Mouse (Mus musculus): ENCODE results near the gene Crb2.

Gene Crb2

DNA sequence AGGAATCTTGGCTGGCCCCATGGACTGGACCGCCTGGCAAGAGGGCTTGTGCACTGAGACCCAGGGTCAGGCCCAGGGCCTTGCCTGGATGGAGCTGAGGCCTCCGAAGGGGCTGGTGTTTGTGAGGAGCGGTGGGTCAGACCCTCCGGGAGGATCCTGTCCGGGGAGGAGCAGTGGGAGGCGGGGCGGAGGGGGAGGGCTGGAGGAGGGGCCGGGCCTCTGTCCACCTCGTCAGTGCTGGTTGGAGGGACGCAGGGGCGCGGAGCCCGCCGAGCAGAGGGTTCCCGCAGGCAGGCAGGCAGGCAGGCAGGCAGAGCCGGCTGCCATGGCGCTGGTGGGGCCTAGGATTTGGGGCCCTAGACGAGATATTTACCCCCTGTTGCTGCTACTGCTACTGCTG, at the start of gene Crb2:
Gene Crb2 (plus strand): TSS at position 234 of the 400 bp plus-strand sequence.
- no peak for DNase-seq (ENCODE audit: extremely low read depth, insufficient read length, low spot score)

GRCm38 (mm10) chr2:37731241-37731801, 44.7 kb upstream of the Crb2 start:
- no peak for DNase-seq (ENCODE audit: extremely low read depth, insufficient read length, low spot score)

- DNase-seq (ENCODE audit: extremely low read depth, insufficient read length, low spot score), result no peak
Measured at GRCm38 (mm10) chr2:37734979-37735806, 40.9 kb upstream of the Crb2 start.

DNA sequence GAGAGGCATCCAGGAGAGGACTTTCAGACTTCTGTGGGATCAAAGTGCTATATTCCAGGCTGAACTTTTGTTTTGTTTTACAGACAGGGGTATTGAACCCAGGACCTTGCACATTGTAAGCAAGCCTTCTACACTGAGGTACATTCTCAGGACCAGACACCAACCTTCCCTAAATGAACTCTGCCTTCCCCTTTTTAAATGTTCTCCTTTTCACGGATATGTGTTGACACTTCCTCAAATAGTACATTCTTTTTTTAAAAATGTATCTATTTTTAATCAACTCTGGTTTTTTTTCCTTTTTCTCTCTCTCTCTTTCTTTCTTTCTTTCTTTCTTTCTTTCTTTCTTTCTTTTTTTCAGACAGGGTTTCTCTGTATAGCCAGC, 40.3 kb upstream of the Crb2 start:
- DNase-seq (ENCODE audit: extremely low read depth, insufficient read length, low spot score), result no peak

GRCm38 (mm10) chr2:37741806-37742554, 34.1 kb upstream of the Crb2 start:
- DNase-seq (ENCODE audit: extremely low read depth, insufficient read length, low spot score), result no peak

GRCm38 (mm10) chr2:37744773-37745395, 31.2 kb upstream of the Crb2 start:
- DNase-seq (ENCODE audit: extremely low read depth, insufficient read length, low spot score), result no peak

- DNase-seq (ENCODE audit: extremely low read depth, insufficient read length, low spot score), result no peak
Measured at GRCm38 (mm10) chr2:37746293-37747049, 29.6 kb upstream of the Crb2 start.

DNA sequence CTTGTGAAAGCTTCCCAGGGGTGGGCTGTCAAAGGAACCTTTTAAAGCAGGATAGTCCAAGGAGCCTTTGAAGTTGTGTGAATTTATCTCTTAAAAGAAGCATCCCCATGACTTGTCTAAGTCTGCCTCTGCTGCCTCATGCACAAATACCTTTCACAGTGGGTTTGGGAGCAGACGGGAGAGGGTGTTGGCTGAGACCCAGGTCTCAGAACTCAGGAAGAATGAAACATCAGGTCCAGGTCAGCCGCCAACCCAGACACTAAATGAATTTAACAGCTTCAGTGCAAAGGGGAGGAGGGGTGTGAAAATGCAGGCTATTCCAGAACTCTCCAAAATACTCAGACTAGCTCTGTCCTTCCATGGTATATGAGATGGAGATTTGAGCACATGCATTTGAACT, 28.1 kb upstream of the Crb2 start:
- no peak for DNase-seq (ENCODE audit: extremely low read depth, insufficient read length, low spot score)

GRCm38 (mm10) chr2:37748442-37749066, 27.5 kb upstream of the Crb2 start:
- DNase-seq (ENCODE audit: extremely low read depth, insufficient read length, low spot score), result peak; percentile 29

DNA sequence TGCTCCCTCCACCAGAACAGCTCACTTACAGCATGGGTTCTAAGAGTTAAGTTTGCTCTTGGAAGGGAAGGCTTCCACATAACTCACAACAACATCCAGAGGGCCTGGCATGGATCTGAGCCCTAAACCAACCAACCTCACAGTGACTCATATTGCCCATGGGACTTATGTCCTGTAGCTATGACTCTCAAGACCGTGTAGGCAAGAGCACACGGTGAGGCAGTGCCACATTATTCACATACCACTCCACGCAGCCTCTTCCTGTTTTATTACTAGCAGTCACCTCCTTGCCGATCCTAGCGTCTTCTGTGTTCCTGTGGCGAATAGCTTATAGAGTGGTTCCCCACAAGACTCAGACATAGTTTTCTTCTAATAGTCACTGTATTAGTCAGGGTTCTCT, 26.7 kb upstream of the Crb2 start:
- no peak for DNase-seq (ENCODE audit: extremely low read depth, insufficient read length, low spot score)

GRCm38 (mm10) chr2:37751114-37751513, 24.9 kb upstream of the Crb2 start:
- DNase-seq (ENCODE audit: extremely low read depth, insufficient read length, low spot score), result no peak

- no peak for DNase-seq (ENCODE audit: extremely low read depth, insufficient read length, low spot score)
Measured at GRCm38 (mm10) chr2:37756220-37756930, 19.7 kb upstream of the Crb2 start.

DNA sequence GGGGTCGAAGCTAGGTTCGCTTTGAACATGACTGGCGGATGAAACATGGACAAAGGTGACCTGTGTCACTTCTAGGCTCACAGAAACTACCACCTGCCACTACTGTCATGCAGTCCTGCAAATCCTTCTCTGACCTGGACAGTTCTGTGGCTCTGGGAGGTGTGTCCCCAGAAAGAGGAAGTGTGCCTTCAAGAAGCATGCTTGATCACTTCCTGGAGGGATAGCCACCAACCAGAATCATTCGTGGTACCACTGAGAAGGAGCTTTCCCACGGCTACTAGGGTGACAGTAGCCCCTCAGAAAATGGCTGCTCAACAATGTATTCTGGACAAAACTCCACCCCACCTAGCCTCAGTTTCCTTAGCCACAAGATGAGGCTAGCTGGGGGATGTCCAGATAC, 19.0 kb upstream of the Crb2 start:
- no peak for DNase-seq (ENCODE audit: extremely low read depth, insufficient read length, low spot score)

DNA sequence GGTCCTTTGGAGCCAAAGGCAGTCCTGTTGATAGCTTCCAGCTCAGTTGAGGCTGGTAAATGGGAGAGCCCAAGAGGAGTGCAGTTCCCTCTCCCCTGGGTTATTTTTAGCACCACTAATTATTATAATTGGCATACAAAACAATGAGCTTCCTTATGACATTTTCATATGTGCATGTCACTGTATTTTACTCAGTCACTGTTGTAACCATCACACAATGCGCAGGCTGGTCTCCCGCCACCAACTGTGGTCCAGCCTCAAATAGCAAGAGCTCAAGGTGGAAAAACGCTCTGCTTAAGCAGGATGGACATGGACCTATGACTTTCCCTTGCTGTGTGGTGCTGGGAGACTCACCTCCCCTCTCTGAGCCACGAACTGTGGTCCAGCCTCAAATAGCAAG, 18.3 kb upstream of the Crb2 start:
- no peak for DNase-seq (ENCODE audit: extremely low read depth, insufficient read length, low spot score)

- DNase-seq (ENCODE audit: extremely low read depth, insufficient read length, low spot score), result no peak
Measured at GRCm38 (mm10) chr2:37758343-37759015, 17.6 kb upstream of the Crb2 start.

- no peak for DNase-seq (ENCODE audit: extremely low read depth, insufficient read length, low spot score)
Measured at GRCm38 (mm10) chr2:37760633-37761032, 15.4 kb upstream of the Crb2 start.

DNA sequence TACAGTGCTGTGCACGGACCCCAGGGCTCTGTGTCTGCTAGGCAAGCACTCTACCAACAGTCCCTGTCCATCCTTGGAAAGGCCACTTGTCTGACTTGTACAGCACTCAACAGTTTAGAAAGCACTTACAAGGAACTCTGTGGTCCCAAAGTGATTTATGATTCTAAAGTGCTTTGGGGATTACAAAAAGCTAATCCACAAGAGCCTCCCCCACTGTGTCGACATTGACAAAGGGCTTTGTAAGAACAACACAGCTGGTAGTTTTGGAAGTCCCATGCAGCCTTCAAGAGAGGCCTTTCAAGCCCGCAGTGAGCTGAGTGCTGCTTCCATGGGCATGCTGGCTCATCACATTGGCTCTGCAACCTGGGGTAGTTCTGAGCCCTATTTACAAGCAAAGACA, 12.4 kb upstream of the Crb2 start:
- DNase-seq (ENCODE audit: extremely low read depth, insufficient read length, low spot score), result no peak

DNA sequence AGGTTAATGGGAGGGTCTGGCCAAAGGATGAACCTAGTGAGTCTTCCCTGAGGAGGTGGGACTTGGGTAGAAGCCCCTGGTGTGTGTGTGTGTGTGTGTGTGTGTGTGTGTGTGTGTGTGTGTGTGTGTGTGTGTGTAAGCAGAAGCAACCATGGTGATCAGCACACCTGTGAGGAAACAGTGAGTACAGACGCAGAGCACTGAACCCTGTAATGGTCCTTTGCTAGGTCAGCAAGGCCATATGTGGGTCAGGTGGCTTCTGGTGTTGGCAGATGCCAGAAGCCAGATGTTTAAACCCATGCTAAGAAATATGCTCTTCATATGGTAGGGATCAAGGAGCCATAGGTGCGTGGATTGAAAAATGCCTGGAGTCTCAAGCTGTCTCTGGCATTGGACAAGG, 11.5 kb upstream of the Crb2 start:
- DNase-seq (ENCODE audit: extremely low read depth, insufficient read length, low spot score), result no peak

- DNase-seq (ENCODE audit: extremely low read depth, insufficient read length, low spot score), result no peak
Measured at GRCm38 (mm10) chr2:37765082-37765483, 11.0 kb upstream of the Crb2 start.
